Mouse (Mus musculus) lung, postnatal 0 days (tissue): ENCODE data around the gene H6pd.

ENCODE experiments used
- CTCF ChIP-seq: IDR thresholded peaks from 2 replicates; pipeline ENCODE4 v1.5.1; 2016; ENCODE audit warnings: antibody characterized with exemption, mild to moderate bottlenecking
- EP300 ChIP-seq: IDR thresholded peaks from 2 replicates; pipeline ENCODE4 v1.6.1; 2016; ENCODE audit warnings: antibody characterized with exemption, mild to moderate bottlenecking, control low read depth

DNA sequence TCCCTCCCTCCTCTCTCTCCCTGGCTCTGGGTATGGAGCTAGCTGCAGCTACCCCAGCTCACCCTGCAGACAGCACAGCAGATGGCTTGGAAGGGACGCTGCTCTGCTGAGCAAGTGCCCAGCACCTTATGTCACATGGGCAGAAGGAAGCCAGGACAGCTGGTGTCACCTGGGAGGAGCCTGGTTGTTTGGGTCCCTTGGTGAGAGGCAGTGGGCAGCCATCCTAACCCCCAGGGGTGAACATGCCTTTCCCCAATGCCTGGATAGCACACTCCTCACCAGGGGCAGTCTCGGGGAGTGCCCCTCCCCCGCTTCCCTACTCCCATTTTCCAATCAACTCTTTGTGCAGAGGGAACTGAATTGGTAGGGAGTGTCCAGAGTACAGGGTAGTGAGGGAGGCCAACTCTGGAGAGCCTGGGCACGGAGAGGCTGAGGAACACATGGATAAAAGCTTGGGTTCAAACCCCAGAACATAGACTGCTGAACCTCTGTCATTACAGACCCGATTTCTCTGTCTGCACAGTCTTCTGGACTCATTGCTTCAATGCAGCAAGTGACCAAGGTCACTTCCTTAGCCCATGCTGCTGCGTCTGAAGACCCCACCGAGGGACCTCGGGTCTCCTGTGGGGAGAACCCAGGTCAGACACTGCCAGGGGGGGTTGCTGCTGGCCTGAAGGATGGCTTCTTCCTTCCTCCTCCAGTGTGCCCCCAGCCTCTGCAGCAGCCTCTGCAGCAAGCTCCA is 18.4 kb downstream of the H6pd start:
- TF ChIP-seq CTCF (no peak), EP300 (no peak)
